Mouse (Mus musculus): ENCODE data around the gene AU022252.
A peak's percentile ranks its signal among the peaks of the same experiment; 100 is the strongest.

AU022252 gene

DNA sequence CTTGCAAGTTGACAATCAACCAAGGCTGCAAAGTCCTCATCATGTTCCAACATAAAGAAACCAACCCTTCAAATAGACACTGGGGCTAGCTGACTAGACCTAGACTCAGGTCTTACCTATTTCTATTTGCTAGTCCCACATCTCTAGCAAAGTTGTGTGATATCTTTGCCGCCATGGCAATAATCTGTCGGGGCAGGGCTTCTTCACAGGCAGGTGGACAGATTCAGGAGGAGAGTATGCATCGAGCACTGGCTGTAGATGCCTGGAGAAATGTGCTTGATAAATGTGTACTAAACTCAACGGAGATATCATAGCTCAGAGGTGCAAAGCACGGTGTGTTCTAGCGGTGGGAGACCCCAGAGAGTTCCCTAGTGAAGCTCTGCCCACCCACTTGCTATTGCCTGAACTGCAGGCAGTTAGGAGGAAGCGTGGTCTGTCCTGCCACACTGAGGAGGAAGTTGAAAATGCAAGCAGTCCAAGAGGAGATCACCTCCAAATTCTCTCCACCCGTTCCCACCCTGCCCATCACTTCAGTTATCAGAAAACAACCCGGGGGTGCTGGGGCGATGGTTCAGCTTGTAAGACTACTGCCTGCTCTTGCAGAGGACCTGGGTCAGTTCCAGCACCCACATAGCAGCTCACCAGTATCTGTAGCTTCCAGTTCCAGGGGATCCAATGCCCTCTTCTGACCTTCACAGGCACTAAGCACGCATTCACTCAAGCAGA, 44.3 kb downstream of the AU022252 start:
- peak; percentile 48 for DNase-seq (ENCODE audit: low read depth, low spot score)

GRCm38 (mm10) chr4:119185771-119186170, 46.7 kb downstream of the AU022252 start:
- DNase-seq (ENCODE audit: low read depth, low spot score): no peak

DNA sequence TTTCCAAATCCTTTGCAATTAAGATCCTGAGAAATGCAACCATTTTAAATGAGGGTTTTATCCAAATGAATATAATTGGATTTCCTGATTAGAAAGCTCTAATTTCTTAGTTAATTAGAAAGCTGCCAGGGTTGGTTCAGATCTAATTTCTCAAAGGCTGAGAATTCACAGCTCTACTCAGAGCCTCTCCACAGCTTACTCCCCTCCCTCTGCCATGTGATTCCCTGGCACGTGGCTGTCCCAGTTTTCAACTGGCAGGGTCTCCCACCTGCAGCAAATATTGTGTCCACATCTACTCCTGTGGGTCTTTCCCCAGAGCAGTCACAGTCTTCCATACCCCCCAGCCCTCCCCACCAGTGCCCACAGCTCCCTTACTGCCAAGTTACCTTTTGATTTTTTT, 49.0 kb downstream of the AU022252 start:
- DNase-seq (ENCODE audit: low read depth, low spot score): no peak

DNA sequence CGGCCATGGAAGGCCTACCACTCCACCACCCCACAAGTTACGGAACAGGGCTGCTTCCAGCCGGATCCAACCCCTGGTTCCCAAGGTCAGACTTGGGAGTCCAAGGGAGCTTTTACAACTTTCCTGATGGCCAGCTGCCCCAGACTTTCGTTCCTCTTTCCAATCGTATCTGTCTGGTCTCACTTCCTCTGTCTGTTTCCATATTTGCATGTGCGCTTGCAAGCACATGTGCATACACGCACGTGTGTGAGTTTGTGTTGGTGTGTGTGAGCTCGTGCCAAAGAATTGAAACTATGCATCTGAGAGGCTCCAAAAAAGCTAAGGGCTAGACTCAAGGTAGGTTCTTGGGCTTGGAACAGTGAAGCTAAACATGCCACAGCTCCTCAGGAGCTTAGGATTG, 51.1 kb downstream of the AU022252 start:
- peak; percentile 88 for DNase-seq (ENCODE audit: low read depth, low spot score)

DNA sequence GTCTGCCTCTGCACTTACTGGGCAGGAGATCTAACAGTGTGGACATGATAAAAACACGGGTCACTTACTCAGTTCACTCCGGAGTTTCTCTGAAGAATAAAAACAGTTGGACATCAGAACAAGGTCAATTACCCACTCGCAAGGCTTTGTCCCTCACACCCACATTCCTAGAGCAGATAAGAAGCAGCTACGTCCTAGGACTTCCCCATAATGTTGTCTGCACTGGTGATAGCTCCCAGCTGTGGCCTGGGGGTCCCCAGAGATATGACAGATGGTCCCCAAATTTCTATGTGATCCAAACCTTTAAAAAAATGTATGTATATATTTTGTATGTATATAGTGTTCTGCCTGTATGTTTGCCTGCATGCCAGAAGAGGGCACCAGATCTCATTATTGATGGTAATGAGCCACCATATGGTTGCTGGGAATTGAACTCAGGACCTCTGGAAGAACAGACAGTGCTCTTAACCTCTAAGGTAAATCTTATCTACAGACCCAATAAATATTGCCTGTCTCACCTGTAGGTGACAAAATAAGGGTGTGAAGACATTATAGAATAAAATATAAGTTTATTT, 52.3 kb downstream of the AU022252 start:
- DNase-seq (ENCODE audit: low read depth, low spot score): peak; percentile 45

GRCm38 (mm10) chr4:119178331-119178730, 54.2 kb downstream of the AU022252 start:
- DNase-seq (ENCODE audit: low read depth, low spot score): no peak

GRCm38 (mm10) chr4:119177702-119178101, 54.8 kb downstream of the AU022252 start:
- DNase-seq (ENCODE audit: low read depth, low spot score): no peak

- peak; percentile 97 for DNase-seq (ENCODE audit: low read depth, low spot score)
These were observed 58.6 kb downstream of the AU022252 start, which contains the start of gene Zfp691 for GRCm38 (mm10) chr4:119173851-119174453. Zfp691 (minus strand) TSS chr4:119174195.

DNA sequence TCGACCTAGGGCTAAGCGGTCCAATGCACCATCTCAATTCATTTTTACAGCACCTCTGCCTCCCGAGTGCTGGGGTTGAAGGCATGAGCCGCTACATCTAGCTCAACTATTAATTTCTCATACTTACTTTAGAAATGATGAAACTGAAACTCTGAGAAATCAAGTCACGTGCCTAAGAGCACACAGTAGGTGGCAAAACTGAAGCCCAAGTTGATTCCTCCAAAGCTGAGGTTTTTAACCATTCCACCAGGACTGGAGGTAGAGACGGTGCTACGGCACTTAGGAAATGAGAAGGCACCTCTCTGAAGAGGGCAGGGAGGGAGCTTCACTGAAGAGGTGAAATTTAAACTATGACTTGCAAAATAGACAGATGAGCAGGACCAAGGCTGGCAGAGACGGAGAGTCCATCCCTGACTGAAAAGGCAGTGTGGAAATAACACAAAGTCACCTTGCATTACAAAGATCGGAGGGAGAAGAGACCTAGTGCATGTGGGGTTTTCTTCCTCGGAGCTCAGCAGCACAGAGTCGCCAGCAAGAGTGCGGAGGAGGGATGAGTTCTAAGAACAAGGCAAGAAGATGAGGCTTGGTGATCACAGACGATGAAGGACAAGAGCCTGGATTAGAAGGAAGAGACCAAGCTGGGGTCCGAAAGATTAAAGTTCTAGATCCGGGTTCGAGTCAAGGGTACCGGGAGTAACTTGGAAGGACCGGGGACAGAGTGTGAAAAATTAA, 59.4 kb downstream of the AU022252 start:
- peak; percentile 70 for DNase-seq (ENCODE audit: low read depth, low spot score)

DNA sequence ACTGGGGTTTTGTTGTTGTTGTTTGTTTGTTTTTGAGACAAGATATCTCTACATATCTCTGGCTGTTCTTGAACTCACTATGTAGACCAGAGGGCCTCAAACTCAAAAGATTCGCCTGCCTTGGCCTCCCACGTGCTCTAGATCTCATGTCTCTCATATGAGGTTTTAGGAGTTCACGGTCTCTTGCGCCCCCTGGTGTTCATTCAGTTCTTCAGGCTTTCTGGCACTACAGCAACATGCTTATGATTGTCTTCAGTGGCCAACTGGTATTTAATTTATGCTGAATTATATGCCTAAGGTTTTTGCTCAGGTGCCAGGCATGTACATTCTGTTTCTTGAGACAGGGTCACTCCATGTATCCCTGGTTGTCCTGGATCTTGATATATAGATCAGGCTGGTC, 64.8 kb downstream of the AU022252 start:
- DNase-seq (ENCODE audit: low read depth, low spot score): peak; percentile 87

DNA sequence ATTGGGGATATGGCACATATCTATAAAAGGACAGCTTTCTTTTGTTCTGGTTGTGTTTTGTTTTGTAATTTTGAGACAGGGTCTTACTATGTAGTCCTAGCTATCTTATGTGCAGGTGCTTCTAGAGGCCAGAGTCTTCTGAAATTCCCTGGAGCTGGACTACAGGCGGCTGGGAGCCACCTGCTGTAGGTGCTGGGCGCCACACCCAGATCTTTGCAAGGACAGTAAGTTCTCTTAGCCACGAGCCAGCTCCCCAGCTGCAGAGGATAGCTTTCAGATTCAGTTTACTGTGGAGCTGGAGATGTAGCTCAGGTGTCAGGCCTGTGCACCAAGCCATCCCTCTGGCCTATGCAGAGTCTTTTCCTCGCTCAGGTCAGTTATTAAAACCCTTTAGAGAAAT, 65.4 kb downstream of the AU022252 start:
- no peak for DNase-seq (ENCODE audit: low read depth, low spot score)

- no peak for DNase-seq (ENCODE audit: low read depth, low spot score)
These were observed 66.6 kb downstream of the AU022252 start for GRCm38 (mm10) chr4:119165916-119166315.

DNA sequence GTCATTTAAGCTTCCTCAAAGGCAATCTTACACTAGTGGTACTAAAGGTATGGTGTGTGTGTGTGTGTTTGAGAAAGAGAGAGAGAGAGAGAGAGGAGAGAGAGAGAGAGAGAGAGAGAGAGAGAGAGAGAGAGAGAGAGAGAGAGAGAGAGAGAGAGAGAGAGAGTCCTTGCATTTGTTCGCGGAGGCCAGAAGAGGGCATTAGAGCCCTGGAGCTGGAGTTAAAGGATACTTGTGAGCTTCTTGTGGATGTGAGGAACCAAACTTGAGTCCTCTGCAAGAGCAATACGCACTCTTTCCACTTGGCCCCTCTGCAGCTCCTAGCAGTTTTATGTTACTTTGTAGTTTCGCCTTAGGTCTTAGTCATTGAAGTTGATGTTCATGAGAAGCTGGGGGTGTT, 69.5 kb downstream of the AU022252 start:
- DNase-seq (ENCODE audit: low read depth, low spot score): no peak

DNA sequence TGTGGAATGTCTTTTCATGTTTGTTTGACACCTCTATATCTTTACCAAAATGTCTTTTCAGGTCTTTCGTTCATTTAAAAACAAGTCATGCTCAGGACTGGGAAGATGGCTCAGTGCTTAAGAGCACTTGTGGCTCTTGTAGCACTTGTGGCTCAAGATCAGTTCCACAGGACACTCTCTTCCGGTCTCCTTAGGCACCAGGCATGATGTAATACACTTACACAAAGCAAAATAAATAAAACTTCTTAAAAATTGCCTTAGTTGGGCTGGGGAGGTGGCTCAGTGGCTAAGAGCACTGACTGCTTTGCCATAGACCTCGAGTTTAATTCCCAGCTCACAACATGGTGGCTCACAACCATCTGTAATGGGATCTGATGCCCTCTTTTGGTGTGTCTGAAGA, 71.2 kb downstream of the AU022252 start:
- DNase-seq (ENCODE audit: low read depth, low spot score): no peak

DNA sequence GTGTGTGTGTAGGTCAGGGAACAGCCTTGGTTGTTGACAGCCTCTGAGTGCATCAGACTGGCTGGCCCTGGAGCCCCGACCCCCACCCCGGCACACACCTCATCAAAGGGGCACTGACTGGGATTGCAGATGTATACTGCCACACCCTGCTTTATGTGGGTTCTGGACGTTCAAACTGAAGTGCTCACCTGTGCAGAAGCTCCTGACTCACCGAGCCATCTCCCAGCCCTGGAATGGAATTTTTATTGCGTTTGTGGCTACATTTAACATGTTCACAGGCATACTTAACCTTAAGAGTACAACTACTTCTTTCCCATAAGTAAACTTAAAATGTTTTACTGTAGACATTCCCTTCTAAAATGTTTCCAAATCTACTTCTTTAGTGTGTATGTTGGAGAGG, 74.6 kb downstream of the AU022252 start:
- DNase-seq (ENCODE audit: low read depth, low spot score): no peak

GRCm38 (mm10) chr4:119157186-119157585, 75.3 kb downstream of the AU022252 start:
- DNase-seq (ENCODE audit: low read depth, low spot score): peak; percentile 68
